Mouse (Mus musculus): ENCODE measurements around the gene Luc7l3. TPM values are rescaled to one million over a fixed set of nuclear protein-coding genes. Genes with fewer than 3 reads are reported as not detected.
A peak's percentile ranks its signal among the peaks of the same experiment; 100 is the strongest.

Gene Luc7l3
- polyA plus RNA-seq, 1 experiment from 2014 or later = 79.4 TPM

- 89% methylated on average over 14 of the region's 14 CpGs for WGBS
- DNase-seq (ENCODE audit: low spot score) = no peak
- no peak for ATAC-seq
- H3K36me3 ChIP-seq (ENCODE audit: insufficient read depth, low read length) = no peaks in the 10 kb centered on the region
- H3K4me1 ChIP-seq (ENCODE audit: insufficient read depth, low read depth, low read length) = peaks cover 6% of the 10 kb centered on the region; the same call in 1 of the 2 replicates
- no peak overlapping the region for H3K4me3 ChIP-seq (ENCODE audit: low read depth, low read length)
- TF ChIP-seq CTCF (IDR thresholded peaks at IDR 0.05) (no peak), EP300 (IDR thresholded peaks at IDR 0.05) (no peak)
- H3K27me3 ChIP-seq (replicated peaks; ENCODE audit: insufficient read depth, low read length) = no peaks in the 10 kb centered on the region
- H3K27ac ChIP-seq (ENCODE audit: low read length) = no peak overlapping the region
- no peaks in the 10 kb centered on the region for H3K9me3 ChIP-seq (ENCODE audit: low read length)
- no peak overlapping the region for H3K9ac ChIP-seq (replicated peaks; ENCODE audit: low read depth)
- no peak overlapping the region for H3K4me2 ChIP-seq (replicated peaks; ENCODE audit: low read depth, low read length)
Observed at GRCm38 (mm10) chr11:94361166-94361870, 39.5 kb upstream of the Luc7l3 start.

- Histone ChIP-seq H3K4me3 (ENCODE audit: low read depth, low read length) (no peak overlapping the region), H3K9me3 (ENCODE audit: low read length) (no peaks in the 10 kb centered on the region), H3K27me3 (replicated peaks; ENCODE audit: insufficient read depth, low read length) (no peaks in the 10 kb centered on the region), H3K4me1 (ENCODE audit: insufficient read depth, low read depth, low read length) (no peaks in the 10 kb centered on the region), H3K36me3 (ENCODE audit: insufficient read depth, low read length) (no peaks in the 10 kb centered on the region), H3K9ac (replicated peaks; ENCODE audit: low read depth) (no peak overlapping the region), H3K4me2 (replicated peaks; ENCODE audit: low read depth, low read length) (no peak overlapping the region), H3K27ac (ENCODE audit: low read length) (no peak overlapping the region)
- no peak for DNase-seq (ENCODE audit: low spot score)
- no peak for ATAC-seq
- TF ChIP-seq EP300 (IDR thresholded peaks at IDR 0.05) = no peak
- TF ChIP-seq CTCF (IDR thresholded peaks at IDR 0.05) = no peak
- 91% methylated on average over 12 of the region's 12 CpGs for WGBS
Observed at GRCm38 (mm10) chr11:94359168-94359567, 37.4 kb upstream of the Luc7l3 start.

GRCm38 (mm10) chr11:94355521-94356217 lies 33.9 kb upstream of the Luc7l3 start:
- TF ChIP-seq EP300 (IDR thresholded peaks at IDR 0.05) = no peak
- TF ChIP-seq CTCF (IDR thresholded peaks at IDR 0.05) = no peak
- H3K27me3 ChIP-seq (replicated peaks; ENCODE audit: insufficient read depth, low read length) = no peaks in the 10 kb centered on the region
- no peak overlapping the region for H3K9ac ChIP-seq (replicated peaks; ENCODE audit: low read depth)
- ATAC-seq (no peak), DNase-seq (ENCODE audit: low spot score) (no peak)
- no peak overlapping the region for H3K4me2 ChIP-seq (replicated peaks; ENCODE audit: low read depth, low read length)
- no peak overlapping the region for H3K27ac ChIP-seq (ENCODE audit: low read length)
- no peaks in the 10 kb centered on the region for H3K9me3 ChIP-seq (ENCODE audit: low read length)
- no peaks in the 10 kb centered on the region for H3K4me1 ChIP-seq (ENCODE audit: insufficient read depth, low read depth, low read length)
- no peak overlapping the region for H3K4me3 ChIP-seq (ENCODE audit: low read depth, low read length)
- H3K36me3 ChIP-seq (ENCODE audit: insufficient read depth, low read length) = no peaks in the 10 kb centered on the region
- 74% methylated on average over 9 of the region's 9 CpGs for WGBS

DNA sequence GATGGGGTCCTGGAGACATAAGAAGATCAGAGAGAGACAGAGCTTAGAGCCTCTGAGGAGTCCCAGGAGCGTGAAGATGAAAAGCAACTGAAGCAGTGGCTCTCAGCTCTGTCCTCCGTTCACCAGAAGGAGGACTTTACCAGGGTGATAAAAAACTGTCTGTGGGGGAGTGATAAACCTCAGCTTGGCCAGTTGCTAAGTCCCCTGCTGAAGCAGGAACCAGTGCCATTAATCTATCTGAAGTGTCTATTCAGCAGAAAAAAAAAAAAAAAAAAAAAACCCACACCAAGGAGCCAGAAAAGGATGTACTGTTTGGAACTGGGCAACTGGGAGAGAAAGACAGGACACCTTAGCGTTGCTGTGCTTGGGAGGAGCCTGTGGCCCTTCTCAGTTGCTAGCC lies 29.3 kb upstream of the Luc7l3 start:
- 25% methylated on average over 3 of the region's 3 CpGs for WGBS

DNA sequence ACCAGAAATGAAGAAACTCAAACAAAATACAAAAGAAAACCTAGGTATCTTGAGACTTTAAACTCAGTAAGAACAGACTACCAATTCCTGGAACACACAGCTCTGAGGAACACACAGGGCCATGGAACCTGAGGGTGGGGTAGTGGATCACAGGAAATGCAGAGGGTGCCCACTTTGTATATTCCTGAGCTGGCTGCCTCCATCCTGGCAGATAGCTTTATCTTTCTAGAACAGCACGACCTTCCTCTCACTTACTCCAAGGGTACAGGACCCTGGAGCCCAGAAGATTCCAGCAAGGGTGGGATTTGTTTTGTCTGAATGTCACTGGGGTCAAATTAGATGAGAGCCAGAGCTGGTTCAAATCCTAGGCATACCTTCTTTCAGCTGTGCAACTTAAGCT lies 28.5 kb upstream of the Luc7l3 start:
- Histone ChIP-seq H3K27ac (ENCODE audit: low read length) (no peak overlapping the region), H3K9me3 (ENCODE audit: low read length) (no peaks in the 10 kb centered on the region), H3K9ac (replicated peaks; ENCODE audit: low read depth) (no peak overlapping the region), H3K27me3 (replicated peaks; ENCODE audit: insufficient read depth, low read length) (no peaks in the 10 kb centered on the region), H3K4me3 (ENCODE audit: low read depth, low read length) (no peak overlapping the region), H3K4me1 (ENCODE audit: insufficient read depth, low read depth, low read length) (peaks cover 12% of the 10 kb centered on the region; the same call in 1 of the 2 replicates), H3K36me3 (ENCODE audit: insufficient read depth, low read length) (no peaks in the 10 kb centered on the region), H3K4me2 (replicated peaks; ENCODE audit: low read depth, low read length) (no peak overlapping the region)
- TF ChIP-seq EP300 (IDR thresholded peaks at IDR 0.05) = peak; percentile 48; the same call in 1 of the 2 replicates
- no peak for TF ChIP-seq CTCF (IDR thresholded peaks at IDR 0.05)
- peak; percentile 13; the same call in 1 of the 2 replicates for ATAC-seq
- 50% methylated on average over 1 of the region's 1 CpGs for WGBS
- DNase-seq (ENCODE audit: low spot score) = no peak

More for the DNA sequence above, 29.3 kb upstream of the Luc7l3 start:
- TF ChIP-seq CTCF (IDR thresholded peaks at IDR 0.05) (no peak), EP300 (IDR thresholded peaks at IDR 0.05) (no peak)
- no peaks in the 10 kb centered on the region for H3K36me3 ChIP-seq (ENCODE audit: insufficient read depth, low read length)
- DNase-seq (ENCODE audit: low spot score) = no peak
- H3K9ac ChIP-seq (replicated peaks; ENCODE audit: low read depth) = no peak overlapping the region
- H3K27me3 ChIP-seq (replicated peaks; ENCODE audit: insufficient read depth, low read length) = no peaks in the 10 kb centered on the region
- H3K27ac ChIP-seq (ENCODE audit: low read length) = no peak overlapping the region
- H3K4me1 ChIP-seq (ENCODE audit: insufficient read depth, low read depth, low read length) = peaks cover 11% of the 10 kb centered on the region; the same call in 1 of the 2 replicates
- no peak for ATAC-seq
- H3K9me3 ChIP-seq (ENCODE audit: low read length) = no peaks in the 10 kb centered on the region
- no peak overlapping the region for H3K4me2 ChIP-seq (replicated peaks; ENCODE audit: low read depth, low read length)
- H3K4me3 ChIP-seq (ENCODE audit: low read depth, low read length) = no peak overlapping the region

- H3K27me3 ChIP-seq (replicated peaks; ENCODE audit: insufficient read depth, low read length) = no peaks in the 10 kb centered on the region
- no peak overlapping the region for H3K4me2 ChIP-seq (replicated peaks; ENCODE audit: low read depth, low read length)
- no peak for TF ChIP-seq EP300 (IDR thresholded peaks at IDR 0.05)
- TF ChIP-seq CTCF (IDR thresholded peaks at IDR 0.05) = peak; percentile 49
- H3K9me3 ChIP-seq (ENCODE audit: low read length) = no peaks in the 10 kb centered on the region
- H3K4me3 ChIP-seq (ENCODE audit: low read depth, low read length) = no peak overlapping the region
- no peaks in the 10 kb centered on the region for H3K36me3 ChIP-seq (ENCODE audit: insufficient read depth, low read length)
- no peak overlapping the region for H3K9ac ChIP-seq (replicated peaks; ENCODE audit: low read depth)
- H3K27ac ChIP-seq (ENCODE audit: low read length) = no peak overlapping the region
- 80% methylated on average over 2 of the region's 2 CpGs for WGBS
- DNase-seq (ENCODE audit: low spot score) = no peak
- no peak for ATAC-seq
- H3K4me1 ChIP-seq (ENCODE audit: insufficient read depth, low read depth, low read length) = peaks cover 12% of the 10 kb centered on the region; the same call in 1 of the 2 replicates
Observed at GRCm38 (mm10) chr11:94349839-94350238, 28.1 kb upstream of the Luc7l3 start.
